Mouse (Mus musculus) bone marrow macrophage, adult 2 months (primary cell): ENCODE results near the gene C1s2.

Experiments
- CTCF ChIP-seq: IDR thresholded peaks from 2 replicates; pipeline ENCODE4 v1.5.1; 2012; ENCODE audit warnings: low read depth, mild to moderate bottlenecking, low read length, moderate library complexity
- POLR2A ChIP-seq: IDR thresholded peaks from 2 replicates; pipeline ENCODE4 v1.6.1; 2012; ENCODE audit warnings: mild to moderate bottlenecking, low read depth, low read length, borderline replicate concordance

GRCm38 (mm10) chr6:124593121-124593520, 42.8 kb downstream of the C1s2 start:
- TF ChIP-seq CTCF (no peak), POLR2A (no peak)
